Mouse (Mus musculus) kidney, postnatal 0 days (tissue): ENCODE data around the gene AC134908.4. TPM values are rescaled to one million over a fixed set of nuclear protein-coding genes. Genes with fewer than 3 reads are reported as not detected.
"Not testable (repeated sequence)": the region's sequence is repeated elsewhere in the genome, so short reads cannot be mapped to it uniquely, and the experiment has no call there.

Source experiments
- ATAC-seq: fragments of 200-750 bp; cut with Nextera tagmentation; replicated peaks from 2 replicates; pipeline ENCODE4 v1.8.0; 2017; ENCODE audit warnings: low read depth, moderate number of reproducible peaks, moderate TSS enrichment, moderate library complexity; ENCODE audit not compliant: low FRiP score
- DNase-seq: peaks from one replicate; pipeline ENCODE4 v3.0.0-alpha.2; 2016; ENCODE audit warnings: low spot score
- H3K27ac ChIP-seq: fragments of 300-500 bp; sonication (generic); 2 replicates; pipeline ENCODE4 v1.5.1; 2014; ENCODE audit warnings: mild to moderate bottlenecking
- H3K27me3 ChIP-seq: fragments of 300-500 bp; sonication (generic); 2 replicates; pipeline ENCODE4 v1.6.1; 2014; ENCODE audit warnings: low read length, mixed read lengths; ENCODE audit not compliant: insufficient read depth
- H3K36me3 ChIP-seq: fragments of 300-500 bp; sonication (generic); 2 replicates; pipeline ENCODE4 v1.6.1; 2014; ENCODE audit warnings: low read length, mixed read lengths; ENCODE audit not compliant: insufficient read depth
- H3K4me1 ChIP-seq: fragments of 300-500 bp; sonication (generic); replicated peaks from 2 replicates; pipeline ENCODE4 v1.6.1; 2014; ENCODE audit warnings: antibody characterized with exemption, low read length, mixed read lengths; ENCODE audit not compliant: insufficient read depth
- H3K4me2 ChIP-seq: fragments of 300-500 bp; sonication (generic); 2 replicates; pipeline ENCODE4 v1.6.1; 2014; ENCODE audit warnings: mild to moderate bottlenecking, low read length, moderate library complexity, mixed read lengths
- H3K4me3 ChIP-seq: fragments of 300-500 bp; sonication (generic); replicated peaks from 2 replicates; pipeline ENCODE4 v1.5.1; 2014; ENCODE audit warnings: low read depth, low read length
- H3K9ac ChIP-seq: fragments of 300-500 bp; sonication (generic); 2 replicates; pipeline ENCODE4 v1.6.1; 2014; ENCODE audit warnings: low read depth, low read length
- H3K9me3 ChIP-seq: fragments of 300-500 bp; sonication (generic); replicated peaks from 2 replicates; pipeline ENCODE4 v1.6.1; 2016; ENCODE audit warnings: low read length, inconsistent platforms, mixed read lengths
- CTCF ChIP-seq: IDR thresholded peaks from 2 replicates; pipeline ENCODE4 v1.5.1; 2016; ENCODE audit warnings: antibody characterized with exemption, low read depth, mild to moderate bottlenecking, moderate library complexity
- WGBS: fragments of 180-500 bp; shearing (Covaris S2); extraction: QIAGEN DNeasy Blood & Tissue Kit; methylation state at CpG from one replicate; pipeline ENCODE4 v1.1.7; 2014; 5-methylcytosine and 5-hydroxymethylcytosine counted together
- polyA plus RNA-seq: library from polyadenylated mRNA; unstranded; fragments of >200 nt; fragmentation: Nextera tagmentation; extraction: Ambion mirVana; gene quantifications from 2 replicates; pipeline ENCODE4 v1.2.1, GENCODE M21; 2015

The AC134908.4 gene
- polyA plus RNA-seq, 1 experiment from 2014 or later = 0.82 TPM

GRCm38 (mm10) chr17:25808789-25809605 is 13.5 kb upstream of the AC134908.4 start, which contains the start of gene Fbxl16:
Fbxl16 (plus strand) TSS chr17:25809085.
- peak within 1 kb of the TSS; percentile 60 for H3K4me3 ChIP-seq
- peak within 1 kb of the TSS; percentile 94 for H3K4me2 ChIP-seq
- WGBS = under 1% methylated on average over 83 of the region's 100 CpGs
- DNase-seq (peak; percentile 51), ATAC-seq (peak; percentile 27)
- H3K9me3 ChIP-seq = no peaks in the 10 kb centered on the region
- H3K36me3 ChIP-seq = no peaks in the 10 kb centered on the region
- H3K9ac ChIP-seq = peak within 1 kb of the TSS; percentile 51
- peaks cover 11% of the 10 kb centered on the region; the same call in 1 of the 2 replicates for H3K27me3 ChIP-seq
- H3K4me1 ChIP-seq = no peaks in the 10 kb centered on the region; the same call in 1 of the 2 replicates
- H3K27ac ChIP-seq = no peak within 1 kb of the TSS
- peak; percentile 35 for TF ChIP-seq CTCF

GRCm38 (mm10) chr17:25808028-25808427 is 12.6 kb upstream of the AC134908.4 start:
- no peak overlapping the region for H3K4me3 ChIP-seq
- H3K9me3 ChIP-seq = no peaks in the 10 kb centered on the region
- no peak for DNase-seq
- TF ChIP-seq CTCF = no peak
- ATAC-seq = no peak
- peak overlapping the region; percentile 94; the same call in 1 of the 2 replicates for H3K4me2 ChIP-seq
- H3K9ac ChIP-seq = no peak overlapping the region
- peaks cover 11% of the 10 kb centered on the region; the same call in 1 of the 2 replicates for H3K27me3 ChIP-seq
- WGBS = 34% methylated on average over 5 of the region's 5 CpGs
- H3K27ac ChIP-seq = no peak overlapping the region
- H3K4me1 ChIP-seq = no peaks in the 10 kb centered on the region; the same call in 1 of the 2 replicates
- H3K36me3 ChIP-seq = no peaks in the 10 kb centered on the region

GRCm38 (mm10) chr17:25807452-25807851 is 12.0 kb upstream of the AC134908.4 start:
- 50% methylated on average over 2 of the region's 2 CpGs for WGBS
- DNase-seq, H3K36me3 ChIP-seq, H3K4me1 ChIP-seq, ATAC-seq, H3K9ac ChIP-seq, H3K4me3 ChIP-seq, H3K9me3 ChIP-seq, H3K4me2 ChIP-seq, H3K27ac ChIP-seq: not testable (repeated sequence)
- H3K27me3 ChIP-seq = peaks cover 11% of the 10 kb centered on the region; the same call in 1 of the 2 replicates

- DNase-seq (no peak), ATAC-seq (no peak)
- Histone ChIP-seq H3K4me1 (no peaks in the 10 kb centered on the region; the same call in 1 of the 2 replicates), H3K9me3 (no peaks in the 10 kb centered on the region), H3K9ac (no peak overlapping the region), H3K27me3 (peaks cover 11% of the 10 kb centered on the region; the same call in 1 of the 2 replicates), H3K4me2 (no peak overlapping the region), H3K27ac (no peak overlapping the region), H3K4me3 (no peak overlapping the region), H3K36me3 (no peaks in the 10 kb centered on the region)
- TF ChIP-seq CTCF = no peak
- 69% methylated on average over 4 of the region's 4 CpGs for WGBS
These were observed 11.0 kb upstream of the AC134908.4 start for GRCm38 (mm10) chr17:25806507-25806906.

- H3K36me3 ChIP-seq = no peaks in the 10 kb centered on the region
These were observed 7.5 kb upstream of the AC134908.4 start for GRCm38 (mm10) chr17:25802825-25803517.

GRCm38 (mm10) chr17:25801029-25801428 is 5.6 kb upstream of the AC134908.4 start:
- H3K4me2 ChIP-seq = no peak overlapping the region
- no peak overlapping the region for H3K27ac ChIP-seq
- H3K9me3 ChIP-seq = no peaks in the 10 kb centered on the region
- TF ChIP-seq CTCF = peak; percentile 90
- H3K9ac ChIP-seq = no peak overlapping the region
- H3K36me3 ChIP-seq = no peaks in the 10 kb centered on the region
- 0 out of 2 replicates have a peak, but pooled peaks cover 3% of the 10 kb centered on the region for H3K4me1 ChIP-seq
- no peaks in the 10 kb centered on the region for H3K27me3 ChIP-seq
- 6% methylated on average over 6 of the region's 6 CpGs for WGBS
- no peak overlapping the region for H3K4me3 ChIP-seq
- ATAC-seq (no peak; the same call in 1 of the 2 replicates), DNase-seq (peak; percentile 93)

More at GRCm38 (mm10) chr17:25802825-25803517, 7.5 kb upstream of the AC134908.4 start:
- Histone ChIP-seq H3K27ac (no peak overlapping the region), H3K9me3 (no peaks in the 10 kb centered on the region), H3K4me1 (no peaks in the 10 kb centered on the region), H3K4me3 (no peak overlapping the region), H3K9ac (no peak overlapping the region), H3K27me3 (no peaks in the 10 kb centered on the region), H3K4me2 (no peak overlapping the region)
- 14% methylated on average over 10 of the region's 10 CpGs for WGBS
- ATAC-seq (no peak), DNase-seq (no peak)
- TF ChIP-seq CTCF = no peak
